Mouse (Mus musculus) brain, embryonic 14.5 days (tissue): ENCODE data around the gene Plagl1.

ENCODE experiments used
- CTCF ChIP-seq: fragments of 200-500 bp; IDR thresholded peaks from 2 replicates; pipeline ENCODE4 v1.5.1; 2012; ENCODE audit warnings: inconsistent platforms, mild to moderate bottlenecking, moderate library complexity, borderline replicate concordance; ENCODE audit not compliant: insufficient read depth, insufficient read length; ENCODE audit errors: extremely low read depth
- POLR2A ChIP-seq: fragments of 200-500 bp; IDR thresholded peaks from 2 replicates; pipeline ENCODE4 v1.6.1; 2012; ENCODE audit warnings: mild to moderate bottlenecking, inconsistent platforms, borderline replicate concordance; ENCODE audit not compliant: poor library complexity, insufficient read depth, insufficient read length, severe bottlenecking; ENCODE audit errors: extremely low read depth

GRCm38 (mm10) chr10:13076807-13077532, 16.7 kb downstream of the Plagl1 start:
- no peak for TF ChIP-seq CTCF
- TF ChIP-seq POLR2A = no peak
